Mouse (Mus musculus) retina, embryonic 14.5 days (tissue): Measurements from ENCODE around the gene Myh9.

ENCODE experiments used
- DNase-seq: peaks from one replicate; pipeline ENCODE4 v3.0.0-alpha.2; 2015; ENCODE audit warnings: low spot score

The Myh9 gene

GRCm38 (mm10) chr15:77843046-77843445 is 1.1 kb upstream of the Myh9 start:
- DNase-seq, result no peak

GRCm38 (mm10) chr15:77841361-77842046 is 471 bp downstream of the Myh9 start:
- no peak for DNase-seq

- DNase-seq, result no peak
These were observed 1.3 kb downstream of the Myh9 start for GRCm38 (mm10) chr15:77840450-77841360.

GRCm38 (mm10) chr15:77839529-77840286 is 2.3 kb downstream of the Myh9 start:
- DNase-seq, result no peak

GRCm38 (mm10) chr15:77838530-77839387 is 3.2 kb downstream of the Myh9 start:
- DNase-seq, result no peak

GRCm38 (mm10) chr15:77837444-77838117 is 4.4 kb downstream of the Myh9 start:
- DNase-seq, result no peak

- no peak for DNase-seq
These were observed 5.1 kb downstream of the Myh9 start for GRCm38 (mm10) chr15:77836692-77837443.

GRCm38 (mm10) chr15:77835930-77836653 is 5.9 kb downstream of the Myh9 start:
- DNase-seq, result no peak

- DNase-seq, result no peak
These were observed 7.4 kb downstream of the Myh9 start for GRCm38 (mm10) chr15:77834336-77835268.

GRCm38 (mm10) chr15:77833731-77834130 is 8.2 kb downstream of the Myh9 start:
- DNase-seq, result no peak

- DNase-seq, result no peak
These were observed 8.9 kb downstream of the Myh9 start for GRCm38 (mm10) chr15:77833083-77833482.

GRCm38 (mm10) chr15:77832458-77832904 is 9.5 kb downstream of the Myh9 start:
- no peak for DNase-seq

- no peak for DNase-seq
These were observed 10.1 kb downstream of the Myh9 start for GRCm38 (mm10) chr15:77831754-77832457.

- DNase-seq, result no peak
These were observed 10.8 kb downstream of the Myh9 start for GRCm38 (mm10) chr15:77831138-77831579.

GRCm38 (mm10) chr15:77830481-77831137 is 11.4 kb downstream of the Myh9 start:
- no peak for DNase-seq

- DNase-seq, result no peak
These were observed 12.4 kb downstream of the Myh9 start for GRCm38 (mm10) chr15:77829542-77829941.

- no peak for DNase-seq
These were observed 13.1 kb downstream of the Myh9 start for GRCm38 (mm10) chr15:77828910-77829309.
